Mouse (Mus musculus): ENCODE data around the gene Pacsin2. TPM values are rescaled to one million over a fixed set of nuclear protein-coding genes. Genes with fewer than 3 reads are reported as not detected.
A peak's percentile ranks its signal among the peaks of the same experiment; 100 is the strongest.

Gene Pacsin2
- polyA plus RNA-seq, 1 experiment from 2014 or later, result 11.0 TPM

DNA sequence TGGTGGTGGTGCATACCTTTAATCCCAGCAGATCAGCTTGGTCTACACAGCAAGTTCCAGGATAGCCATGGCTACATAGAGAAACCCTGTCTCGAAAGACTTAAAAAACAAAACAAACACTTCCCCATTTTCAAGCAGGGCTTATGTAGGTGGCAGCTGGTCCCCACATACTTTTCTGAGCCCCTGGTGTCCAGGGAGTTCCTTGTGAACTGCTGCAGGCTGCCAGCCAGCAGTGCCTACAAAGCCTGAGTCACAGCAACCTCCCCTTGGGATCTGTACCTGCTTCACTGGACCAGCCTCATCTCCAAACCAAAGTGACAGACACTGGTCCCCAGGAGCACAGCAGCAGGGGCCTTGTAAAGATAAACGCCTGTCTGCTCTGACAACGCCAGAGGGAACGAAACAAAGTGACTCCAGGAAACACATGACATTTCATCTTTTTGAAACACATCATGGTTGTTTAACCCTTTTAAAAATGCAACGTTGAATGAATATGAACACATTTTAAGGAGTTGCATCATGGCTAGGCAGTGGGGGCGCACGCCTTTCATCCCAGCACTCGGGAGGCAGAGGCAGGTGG is 18.3 kb upstream of the Pacsin2 start:
- Histone ChIP-seq H3K27me3 (replicated peaks; ENCODE audit: control insufficient read depth, insufficient read depth, low read length) (no peaks in the 10 kb centered on the region), H3K9me3 (replicated peaks; ENCODE audit: control insufficient read depth, low read length) (no peaks in the 10 kb centered on the region), H3K9ac (ENCODE audit: low read length) (no peak overlapping the region), H3K4me3 (ENCODE audit: low read depth, low read length) (no peak overlapping the region), H3K36me3 (ENCODE audit: control insufficient read depth, insufficient read depth, low read length) (peaks cover 28% of the 10 kb centered on the region), H3K27ac (ENCODE audit: low read depth, low read length) (no peak overlapping the region), H3K4me1 (ENCODE audit: control insufficient read depth, insufficient read depth, low read length) (no peaks in the 10 kb centered on the region), H3K4me2 (ENCODE audit: low read length) (no peak overlapping the region)
- DNase-seq (ENCODE audit: low spot score) (no peak), ATAC-seq (no peak)
- WGBS, result 83% methylated on average over 8 of the region's 8 CpGs

GRCm38 (mm10) chr15:83481236-83481780 is 16.9 kb upstream of the Pacsin2 start:
- no peak for DNase-seq (ENCODE audit: low spot score)
- Histone ChIP-seq H3K27ac (ENCODE audit: low read depth, low read length) (no peak overlapping the region), H3K4me3 (ENCODE audit: low read depth, low read length) (no peak overlapping the region), H3K4me1 (ENCODE audit: control insufficient read depth, insufficient read depth, low read length) (no peaks in the 10 kb centered on the region), H3K36me3 (ENCODE audit: control insufficient read depth, insufficient read depth, low read length) (peaks cover 16% of the 10 kb centered on the region), H3K9me3 (replicated peaks; ENCODE audit: control insufficient read depth, low read length) (no peaks in the 10 kb centered on the region), H3K27me3 (replicated peaks; ENCODE audit: control insufficient read depth, insufficient read depth, low read length) (no peaks in the 10 kb centered on the region), H3K9ac (ENCODE audit: low read length) (no peak overlapping the region), H3K4me2 (ENCODE audit: low read length) (no peak overlapping the region)
- WGBS, result 75% methylated on average over 10 of the region's 10 CpGs
- ATAC-seq, result no peak

- Histone ChIP-seq H3K9ac (ENCODE audit: low read length) (no peak overlapping the region), H3K4me1 (ENCODE audit: control insufficient read depth, insufficient read depth, low read length) (no peaks in the 10 kb centered on the region), H3K4me2 (ENCODE audit: low read length) (no peak overlapping the region), H3K27me3 (replicated peaks; ENCODE audit: control insufficient read depth, insufficient read depth, low read length) (no peaks in the 10 kb centered on the region), H3K4me3 (ENCODE audit: low read depth, low read length) (no peak overlapping the region), H3K27ac (ENCODE audit: low read depth, low read length) (no peak overlapping the region), H3K36me3 (ENCODE audit: control insufficient read depth, insufficient read depth, low read length) (peaks cover 9% of the 10 kb centered on the region), H3K9me3 (replicated peaks; ENCODE audit: control insufficient read depth, low read length) (no peaks in the 10 kb centered on the region)
- no peak for DNase-seq (ENCODE audit: low spot score)
- ATAC-seq, result no peak
- WGBS, result 90% methylated on average over 4 of the region's 4 CpGs
Measured at GRCm38 (mm10) chr15:83479818-83480217, 15.4 kb upstream of the Pacsin2 start.

GRCm38 (mm10) chr15:83478096-83478495 is 13.7 kb upstream of the Pacsin2 start:
- Histone ChIP-seq H3K36me3 (ENCODE audit: control insufficient read depth, insufficient read depth, low read length) (no peaks in the 10 kb centered on the region; the same call in 1 of the 2 replicates), H3K4me3 (ENCODE audit: low read depth, low read length) (no peak overlapping the region), H3K9me3 (replicated peaks; ENCODE audit: control insufficient read depth, low read length) (no peaks in the 10 kb centered on the region), H3K4me2 (ENCODE audit: low read length) (no peak overlapping the region), H3K9ac (ENCODE audit: low read length) (no peak overlapping the region), H3K27ac (ENCODE audit: low read depth, low read length) (no peak overlapping the region), H3K4me1 (ENCODE audit: control insufficient read depth, insufficient read depth, low read length) (no peaks in the 10 kb centered on the region), H3K27me3 (replicated peaks; ENCODE audit: control insufficient read depth, insufficient read depth, low read length) (no peaks in the 10 kb centered on the region)
- ATAC-seq (no peak), DNase-seq (ENCODE audit: low spot score) (no peak)
- 76% methylated on average over 3 of the region's 3 CpGs for WGBS

DNA sequence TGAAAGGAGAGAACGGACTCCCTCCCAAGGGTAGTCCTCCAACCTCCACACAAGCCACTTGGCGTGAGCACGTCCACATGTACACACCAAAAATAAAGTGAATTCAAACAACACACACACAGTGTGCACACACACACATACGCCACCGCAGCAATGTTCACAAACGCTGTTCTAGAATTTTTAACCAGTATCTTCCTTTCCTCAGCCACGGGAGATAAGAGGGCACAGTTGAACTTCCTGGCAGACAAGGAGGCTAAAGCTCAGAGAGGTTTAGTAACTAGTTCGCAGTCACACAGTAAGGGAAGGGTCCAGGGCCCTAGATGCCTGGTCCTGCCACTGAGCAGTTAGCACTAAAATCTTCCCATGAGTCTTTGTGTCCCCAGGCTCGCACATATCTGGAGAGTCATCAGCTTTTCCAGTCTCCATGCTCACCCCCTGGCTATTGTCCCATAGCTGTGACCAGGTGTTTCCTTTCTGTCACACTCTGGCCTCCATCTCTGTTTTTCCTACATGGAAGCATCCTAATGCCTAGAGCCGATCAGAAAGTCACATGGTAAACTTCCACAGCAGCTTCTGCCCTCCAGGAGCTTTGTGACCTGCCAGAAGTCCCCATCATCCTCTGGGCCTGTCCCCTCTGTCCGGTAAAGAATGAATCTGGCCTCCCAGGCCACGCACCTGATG is 12.3 kb upstream of the Pacsin2 start:
- Histone ChIP-seq H3K4me2 (ENCODE audit: low read length) (no peak overlapping the region), H3K4me3 (ENCODE audit: low read depth, low read length) (no peak overlapping the region), H3K36me3 (ENCODE audit: control insufficient read depth, insufficient read depth, low read length) (no peaks in the 10 kb centered on the region), H3K9me3 (replicated peaks; ENCODE audit: control insufficient read depth, low read length) (no peaks in the 10 kb centered on the region), H3K9ac (ENCODE audit: low read length) (no peak overlapping the region), H3K27me3 (replicated peaks; ENCODE audit: control insufficient read depth, insufficient read depth, low read length) (no peaks in the 10 kb centered on the region), H3K27ac (ENCODE audit: low read depth, low read length) (no peak overlapping the region), H3K4me1 (ENCODE audit: control insufficient read depth, insufficient read depth, low read length) (no peaks in the 10 kb centered on the region)
- WGBS, result 90% methylated on average over 12 of the region's 12 CpGs
- ATAC-seq (no peak), DNase-seq (ENCODE audit: low spot score) (no peak)

DNA sequence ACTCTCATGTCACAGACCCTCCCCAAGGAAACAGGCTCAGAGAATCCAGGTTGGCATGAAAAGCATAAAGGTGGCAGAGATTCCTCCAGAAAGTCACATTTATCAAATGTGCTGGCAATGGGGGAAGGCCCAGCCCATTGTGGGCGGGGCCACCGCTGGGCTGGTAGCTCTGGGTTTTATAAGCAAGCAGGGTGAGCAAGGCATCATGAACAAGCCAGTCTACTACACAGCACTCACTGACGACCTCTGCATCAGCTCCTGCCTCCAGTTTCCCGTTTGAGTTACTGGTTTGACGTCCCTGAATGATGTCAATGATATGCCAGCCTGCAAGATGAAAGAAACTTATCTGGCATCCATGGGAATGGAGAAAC is 10.0 kb upstream of the Pacsin2 start:
- H3K27ac ChIP-seq (ENCODE audit: low read depth, low read length), result no peak overlapping the region
- H3K9ac ChIP-seq (ENCODE audit: low read length), result no peak overlapping the region
- DNase-seq (ENCODE audit: low spot score), result no peak
- no peaks in the 10 kb centered on the region for H3K27me3 ChIP-seq (replicated peaks; ENCODE audit: control insufficient read depth, insufficient read depth, low read length)
- H3K4me2 ChIP-seq (ENCODE audit: low read length), result no peak overlapping the region
- no peaks in the 10 kb centered on the region for H3K4me1 ChIP-seq (ENCODE audit: control insufficient read depth, insufficient read depth, low read length)
- H3K9me3 ChIP-seq (replicated peaks; ENCODE audit: control insufficient read depth, low read length), result no peaks in the 10 kb centered on the region
- WGBS, result 38% methylated on average over 5 of the region's 5 CpGs
- no peaks in the 10 kb centered on the region for H3K36me3 ChIP-seq (ENCODE audit: control insufficient read depth, insufficient read depth, low read length)
- H3K4me3 ChIP-seq (ENCODE audit: low read depth, low read length), result no peak overlapping the region
- ATAC-seq, result no peak

- no peaks in the 10 kb centered on the region for H3K9me3 ChIP-seq (replicated peaks; ENCODE audit: control insufficient read depth, low read length)
- H3K9ac ChIP-seq (ENCODE audit: low read length), result no peak overlapping the region
- no peaks in the 10 kb centered on the region for H3K27me3 ChIP-seq (replicated peaks; ENCODE audit: control insufficient read depth, insufficient read depth, low read length)
- no peaks in the 10 kb centered on the region for H3K4me1 ChIP-seq (ENCODE audit: control insufficient read depth, insufficient read depth, low read length)
- no peak overlapping the region for H3K4me3 ChIP-seq (ENCODE audit: low read depth, low read length)
- DNase-seq (ENCODE audit: low spot score) (no peak), ATAC-seq (no peak)
- WGBS, result 73% methylated on average over 10 of the region's 10 CpGs
- no peak overlapping the region for H3K27ac ChIP-seq (ENCODE audit: low read depth, low read length)
- no peaks in the 10 kb centered on the region for H3K36me3 ChIP-seq (ENCODE audit: control insufficient read depth, insufficient read depth, low read length)
- H3K4me2 ChIP-seq (ENCODE audit: low read length), result no peak overlapping the region
Measured at GRCm38 (mm10) chr15:83473832-83474465, 9.5 kb upstream of the Pacsin2 start.

GRCm38 (mm10) chr15:83473251-83473650 is 8.8 kb upstream of the Pacsin2 start:
- no peak overlapping the region for H3K27ac ChIP-seq (ENCODE audit: low read depth, low read length)
- 91% methylated on average over 1 of the region's 1 CpGs for WGBS
- DNase-seq (ENCODE audit: low spot score), result no peak
- H3K9me3 ChIP-seq (replicated peaks; ENCODE audit: control insufficient read depth, low read length), result no peaks in the 10 kb centered on the region
- no peak for ATAC-seq
- no peak overlapping the region for H3K4me2 ChIP-seq (ENCODE audit: low read length)
- no peak overlapping the region for H3K4me3 ChIP-seq (ENCODE audit: low read depth, low read length)
- H3K4me1 ChIP-seq (ENCODE audit: control insufficient read depth, insufficient read depth, low read length), result no peaks in the 10 kb centered on the region
- no peak overlapping the region for H3K9ac ChIP-seq (ENCODE audit: low read length)
- H3K27me3 ChIP-seq (replicated peaks; ENCODE audit: control insufficient read depth, insufficient read depth, low read length), result no peaks in the 10 kb centered on the region
- no peaks in the 10 kb centered on the region for H3K36me3 ChIP-seq (ENCODE audit: control insufficient read depth, insufficient read depth, low read length)

DNA sequence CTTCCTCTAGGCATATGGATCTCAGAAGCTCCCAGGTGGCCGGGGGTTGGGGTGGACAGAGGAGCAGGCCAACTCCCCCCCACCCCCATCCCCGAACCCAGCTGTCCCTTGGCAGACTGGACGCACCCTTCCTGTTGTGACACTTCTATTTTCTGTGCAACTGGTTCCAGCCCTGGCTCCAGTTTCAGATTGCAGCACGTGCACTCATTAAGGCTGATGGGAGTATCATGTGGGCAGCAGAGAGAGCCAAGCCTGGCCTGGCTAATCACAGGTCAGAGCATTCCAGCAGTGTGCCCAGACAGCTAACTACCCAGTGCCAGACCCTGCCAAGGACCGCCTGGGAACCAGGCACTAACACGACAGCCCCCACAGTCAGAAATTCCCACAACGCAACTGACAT is 7.1 kb upstream of the Pacsin2 start:
- Histone ChIP-seq H3K4me3 (ENCODE audit: low read depth, low read length) (no peak overlapping the region), H3K9ac (ENCODE audit: low read length) (no peak overlapping the region), H3K27ac (ENCODE audit: low read depth, low read length) (no peak overlapping the region), H3K9me3 (replicated peaks; ENCODE audit: control insufficient read depth, low read length) (no peaks in the 10 kb centered on the region), H3K4me1 (ENCODE audit: control insufficient read depth, insufficient read depth, low read length) (no peaks in the 10 kb centered on the region), H3K4me2 (ENCODE audit: low read length) (no peak overlapping the region), H3K27me3 (replicated peaks; ENCODE audit: control insufficient read depth, insufficient read depth, low read length) (no peaks in the 10 kb centered on the region), H3K36me3 (ENCODE audit: control insufficient read depth, insufficient read depth, low read length) (no peaks in the 10 kb centered on the region)
- peak; percentile 39 for DNase-seq (ENCODE audit: low spot score)
- 74% methylated on average over 6 of the region's 7 CpGs for WGBS
- peak; percentile 32; the same call in 1 of the 2 replicates for ATAC-seq
